Mouse (Mus musculus) liver, postnatal 0 days (tissue): ENCODE measurements around the gene Zdhhc14.

ENCODE experiments used
- CTCF ChIP-seq: sonication (generic); IDR thresholded peaks from 2 replicates; pipeline ENCODE4 v1.5.1; 2016; ENCODE audit warnings: antibody characterized with exemption, low read depth
- EP300 ChIP-seq: IDR thresholded peaks from 2 replicates; pipeline ENCODE4 v1.6.1; 2016; ENCODE audit warnings: antibody characterized with exemption, low read depth, mild to moderate bottlenecking

GRCm38 (mm10) chr17:5688222-5688621, 195.9 kb downstream of the Zdhhc14 start:
- TF ChIP-seq CTCF (no peak), EP300 (no peak)
